Mouse (Mus musculus) stomach, embryonic 14.5 days (tissue): Measurements from ENCODE around the gene Cnep1r1. TPM values are rescaled to one million over a fixed set of nuclear protein-coding genes. Genes with fewer than 3 reads are reported as not detected.
A peak's percentile ranks its signal among the peaks of the same experiment; 100 is the strongest.

Source experiments
- ATAC-seq: fragments of 200-750 bp; cut with Nextera tagmentation; 2 replicates; pipeline ENCODE4 v1.8.0; 2017; ENCODE audit warnings: low read depth, moderate TSS enrichment; ENCODE audit not compliant: insufficient number of reproducible peaks, insufficient read depth, low FRiP score
- H3K27ac ChIP-seq: fragments of 300-500 bp; sonication (generic); 2 replicates; pipeline ENCODE4 v1.5.1; 2014; ENCODE audit warnings: mild to moderate bottlenecking, low read length, moderate library complexity, mixed read lengths
- H3K27me3 ChIP-seq: fragments of 300-500 bp; sonication (generic); 2 replicates; pipeline ENCODE4 v1.6.1; 2014; ENCODE audit warnings: low read length, control low read depth, mixed read lengths; ENCODE audit not compliant: control insufficient read depth, insufficient read depth
- H3K36me3 ChIP-seq: fragments of 300-500 bp; sonication (generic); 2 replicates; pipeline ENCODE4 v1.6.1; 2014; ENCODE audit warnings: mild to moderate bottlenecking, control low read depth, low read length, moderate library complexity, mixed read lengths; ENCODE audit not compliant: control insufficient read depth, insufficient read depth
- H3K4me1 ChIP-seq: fragments of 300-500 bp; sonication (generic); 2 replicates; pipeline ENCODE4 v1.6.1; 2014; ENCODE audit warnings: low read length, control low read depth, mixed read lengths; ENCODE audit not compliant: control insufficient read depth, insufficient read depth
- H3K4me2 ChIP-seq: fragments of 300-500 bp; sonication (generic); replicated peaks from 2 replicates; pipeline ENCODE4 v1.6.1; 2014; ENCODE audit warnings: low read depth, low read length, control low read depth
- H3K4me3 ChIP-seq: fragments of 300-500 bp; sonication (generic); 2 replicates; pipeline ENCODE4 v1.5.1; 2014; ENCODE audit warnings: low read depth, low read length, control low read depth
- H3K9ac ChIP-seq: fragments of 300-500 bp; sonication (generic); replicated peaks from 2 replicates; pipeline ENCODE4 v1.6.1; 2014; ENCODE audit warnings: low read depth, mild to moderate bottlenecking, control low read depth, low read length, moderate library complexity, mixed read lengths
- H3K9me3 ChIP-seq: fragments of 300-500 bp; sonication (generic); 2 replicates; pipeline ENCODE4 v1.6.1; 2016; ENCODE audit warnings: low read depth, low read length, control low read depth; ENCODE audit not compliant: control insufficient read depth
- WGBS: fragments of 180-500 bp; shearing (Covaris S2); extraction: QIAGEN DNeasy Blood & Tissue Kit; methylation state at CpG from one replicate; pipeline ENCODE4 v1.1.7; 2014; 5-methylcytosine and 5-hydroxymethylcytosine counted together
- polyA plus RNA-seq: library from polyadenylated mRNA; unstranded; fragments of >200 nt; fragmentation: Nextera tagmentation; extraction: Ambion mirVana; gene quantifications from 2 replicates; pipeline ENCODE4 v1.2.1, GENCODE M21; 2014

Gene Cnep1r1
- polyA plus RNA-seq, result 35.6 and 37.5 TPM in 2 replicates

DNA sequence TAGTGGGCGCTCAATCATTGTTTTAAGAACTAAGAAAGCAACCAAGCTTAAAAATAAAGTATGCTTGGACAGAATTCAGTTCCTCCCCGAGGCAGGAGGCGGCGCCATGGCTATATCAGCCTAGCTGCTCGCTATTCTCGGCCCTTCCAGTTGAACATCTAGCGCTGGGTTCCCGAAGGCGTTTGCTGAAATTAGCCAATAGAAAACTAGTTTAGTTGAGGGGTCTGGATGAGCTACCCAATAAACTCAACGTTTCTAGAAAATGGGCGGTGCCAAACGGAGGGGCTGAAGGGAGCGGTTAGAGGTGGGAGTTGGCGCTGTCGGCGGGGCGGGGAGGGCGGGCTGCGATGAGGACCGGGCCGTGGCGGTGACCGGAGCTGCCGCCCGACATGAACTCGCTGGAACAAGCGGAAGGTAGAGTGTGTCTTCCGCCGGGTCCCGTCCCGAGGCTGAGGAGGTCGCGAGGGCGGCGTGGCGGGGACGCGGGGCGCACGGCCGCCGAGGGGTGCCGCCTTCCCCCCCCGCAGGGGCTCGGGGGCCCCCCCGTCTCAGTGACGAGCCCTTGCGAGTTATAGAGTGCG, at the start of gene Cnep1r1:
Cnep1r1 (plus strand) TSS at position 314 of the 581 bp plus-strand sequence.
- Histone ChIP-seq H3K4me3 (peak within 1 kb of the TSS; percentile 91), H3K27ac (peak within 1 kb of the TSS; percentile 82; the same call in 1 of the 2 replicates), H3K36me3 (no peaks in the 10 kb centered on the region; the same call in 1 of the 2 replicates), H3K4me2 (peak within 1 kb of the TSS; percentile 64), H3K4me1 (no peaks in the 10 kb centered on the region), H3K9me3 (no peaks in the 10 kb centered on the region), H3K9ac (peak within 1 kb of the TSS; percentile 89), H3K27me3 (no peaks in the 10 kb centered on the region)
- under 1% methylated on average over 49 of the region's 49 CpGs for WGBS
- ATAC-seq, result peak; percentile 100

DNA sequence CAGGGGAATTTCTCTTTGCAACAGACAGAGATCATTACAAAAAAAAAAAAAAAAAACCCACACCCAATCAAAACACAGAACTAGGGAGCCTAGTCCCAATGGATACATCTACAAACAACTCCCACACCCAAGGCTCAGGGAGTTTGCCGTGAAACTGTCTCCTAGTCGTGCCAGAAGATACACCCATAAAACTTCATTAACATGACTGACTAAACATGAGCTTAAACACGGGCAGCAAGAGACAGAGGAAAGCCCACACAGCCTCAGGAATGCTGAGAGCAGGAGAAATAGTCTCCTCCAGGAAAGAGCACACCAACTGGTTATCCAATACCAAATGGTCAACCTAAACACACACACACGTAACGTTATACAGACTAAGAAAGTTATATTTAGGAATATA, 36.4 kb upstream of the Cnep1r1 start:
- Histone ChIP-seq H3K9ac (no peak overlapping the region), H3K27me3 (no peaks in the 10 kb centered on the region), H3K4me1 (no peaks in the 10 kb centered on the region), H3K4me2 (no peak overlapping the region), H3K9me3 (no peaks in the 10 kb centered on the region), H3K4me3 (no peak overlapping the region), H3K36me3 (no peaks in the 10 kb centered on the region), H3K27ac (no peak overlapping the region)
- ATAC-seq, result no peak
- 63% methylated on average over 5 of the region's 5 CpGs for WGBS

DNA sequence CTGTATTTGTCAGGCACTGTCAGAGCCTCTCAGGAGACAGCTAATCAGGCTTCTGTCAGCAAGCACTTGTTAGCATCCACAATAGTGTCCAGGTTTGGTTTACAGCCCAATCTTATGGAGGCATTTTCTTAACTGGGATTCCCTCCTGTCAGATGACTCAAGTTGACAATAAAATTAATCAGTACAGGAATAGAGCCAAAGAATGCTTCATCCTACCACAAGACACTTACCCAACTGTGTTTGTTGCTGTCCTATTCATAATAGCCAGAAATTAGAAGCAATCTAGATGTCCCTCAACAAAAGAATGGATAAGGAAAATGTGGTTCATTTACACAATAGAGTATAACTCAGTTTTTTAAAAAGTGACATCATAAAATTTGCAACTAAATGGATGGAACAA, 30.6 kb upstream of the Cnep1r1 start:
- no peaks in the 10 kb centered on the region for H3K9me3 ChIP-seq
- H3K9ac ChIP-seq, result no peak overlapping the region
- H3K4me1 ChIP-seq, result no peaks in the 10 kb centered on the region
- H3K27ac ChIP-seq, result no peak overlapping the region
- no peaks in the 10 kb centered on the region for H3K27me3 ChIP-seq
- H3K4me3 ChIP-seq, result no peak overlapping the region
- ATAC-seq, result no peak
- no peak overlapping the region for H3K4me2 ChIP-seq
- H3K36me3 ChIP-seq, result no peaks in the 10 kb centered on the region

DNA sequence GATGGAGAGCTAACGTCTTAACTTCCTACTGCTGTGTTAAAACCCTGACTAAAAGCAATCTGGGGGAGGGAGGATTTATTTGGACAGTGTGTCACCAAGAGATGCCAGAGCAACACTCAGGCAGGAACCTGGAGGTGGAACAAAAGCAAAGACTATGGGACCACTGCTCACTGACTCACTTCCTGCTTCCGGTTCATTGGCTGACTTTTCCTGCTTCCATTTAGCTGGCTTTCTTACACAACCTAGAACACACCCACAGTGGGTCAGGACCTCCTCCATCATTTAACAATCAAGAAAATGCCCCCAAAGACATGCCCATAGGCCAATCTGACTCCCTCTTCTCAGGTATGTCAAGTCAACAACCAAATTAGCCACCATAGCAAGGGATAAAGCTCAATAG, 26.9 kb upstream of the Cnep1r1 start:
- no peak for ATAC-seq
- no peaks in the 10 kb centered on the region for H3K36me3 ChIP-seq
- no peak overlapping the region for H3K27ac ChIP-seq
- no peaks in the 10 kb centered on the region for H3K4me1 ChIP-seq
- no peak overlapping the region for H3K4me2 ChIP-seq
- H3K9me3 ChIP-seq, result no peaks in the 10 kb centered on the region
- WGBS, result 83% methylated on average over 2 of the region's 2 CpGs
- no peak overlapping the region for H3K4me3 ChIP-seq
- H3K9ac ChIP-seq, result no peak overlapping the region
- H3K27me3 ChIP-seq, result no peaks in the 10 kb centered on the region

DNA sequence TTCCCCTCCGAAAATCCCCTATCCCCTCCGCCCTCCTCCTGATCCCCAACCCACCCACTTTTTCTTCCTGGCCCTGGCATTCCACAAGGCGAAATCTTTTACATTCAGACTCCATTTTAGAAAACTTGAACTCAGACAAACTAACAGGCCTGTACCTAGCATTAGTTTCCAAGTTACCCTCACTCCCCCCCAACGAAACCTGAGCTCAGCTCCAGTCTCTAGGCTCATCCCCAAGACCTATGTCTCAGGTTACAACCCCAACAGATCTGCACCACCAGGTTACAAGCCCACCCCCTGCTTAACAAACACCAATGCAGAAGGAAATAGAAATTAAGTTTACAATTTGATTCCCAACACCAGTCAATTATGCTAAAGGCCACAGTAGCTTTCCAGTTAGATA, 25.2 kb upstream of the Cnep1r1 start:
- Histone ChIP-seq H3K4me3 (no peak overlapping the region), H3K9me3 (no peaks in the 10 kb centered on the region), H3K4me2 (no peak overlapping the region), H3K36me3 (no peaks in the 10 kb centered on the region), H3K27me3 (no peaks in the 10 kb centered on the region), H3K27ac (no peak overlapping the region), H3K4me1 (no peaks in the 10 kb centered on the region), H3K9ac (no peak overlapping the region)
- no peak for ATAC-seq
- WGBS, result 62% methylated on average over 4 of the region's 4 CpGs

DNA sequence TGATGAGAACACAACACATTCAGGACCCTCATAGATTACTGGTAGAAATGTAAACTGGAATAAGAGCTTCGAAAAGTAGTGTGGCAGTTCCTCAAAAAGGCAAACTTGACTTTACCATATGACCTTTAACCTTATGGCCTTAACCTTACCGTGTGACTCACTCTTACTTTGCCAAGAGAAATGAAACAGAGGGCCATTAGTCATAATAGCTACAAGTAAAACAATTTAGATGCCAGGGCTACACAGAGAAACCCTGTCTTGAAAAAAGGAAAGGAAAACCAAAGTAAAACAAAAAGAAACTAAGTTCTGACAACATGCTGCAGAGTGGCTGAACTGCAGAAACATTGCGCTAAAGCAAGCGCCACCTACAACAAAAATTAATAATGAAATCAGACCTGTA, 19.7 kb upstream of the Cnep1r1 start:
- no peak overlapping the region for H3K4me2 ChIP-seq
- ATAC-seq, result no peak
- H3K9ac ChIP-seq, result no peak overlapping the region
- no peaks in the 10 kb centered on the region for H3K4me1 ChIP-seq
- no peaks in the 10 kb centered on the region for H3K36me3 ChIP-seq
- H3K27ac ChIP-seq, result no peak overlapping the region
- no peaks in the 10 kb centered on the region for H3K27me3 ChIP-seq
- 70% methylated on average over 4 of the region's 4 CpGs for WGBS
- no peak overlapping the region for H3K4me3 ChIP-seq
- no peaks in the 10 kb centered on the region for H3K9me3 ChIP-seq

DNA sequence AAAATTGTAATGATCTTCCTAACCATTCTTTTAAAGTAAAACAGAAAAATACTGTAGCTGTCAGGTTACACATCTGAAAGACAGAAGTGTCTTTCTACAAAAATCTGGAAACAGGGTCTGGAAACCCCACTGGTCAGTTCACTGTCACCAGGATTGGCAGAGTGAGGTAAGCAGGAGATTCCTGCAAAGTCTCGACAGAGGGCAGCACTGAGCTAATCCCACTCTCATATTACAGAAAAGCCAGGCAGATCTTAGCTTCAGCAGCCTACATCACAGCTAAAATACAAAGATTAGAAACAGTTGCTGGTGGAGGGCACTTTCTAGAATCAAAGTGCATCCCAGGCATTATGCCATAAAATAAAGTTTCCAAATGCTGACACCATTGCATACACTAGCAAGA, 19.0 kb upstream of the Cnep1r1 start:
- H3K9me3 ChIP-seq, result no peaks in the 10 kb centered on the region
- ATAC-seq, result no peak
- WGBS, result 0% methylated on average over 1 of the region's 1 CpGs

DNA sequence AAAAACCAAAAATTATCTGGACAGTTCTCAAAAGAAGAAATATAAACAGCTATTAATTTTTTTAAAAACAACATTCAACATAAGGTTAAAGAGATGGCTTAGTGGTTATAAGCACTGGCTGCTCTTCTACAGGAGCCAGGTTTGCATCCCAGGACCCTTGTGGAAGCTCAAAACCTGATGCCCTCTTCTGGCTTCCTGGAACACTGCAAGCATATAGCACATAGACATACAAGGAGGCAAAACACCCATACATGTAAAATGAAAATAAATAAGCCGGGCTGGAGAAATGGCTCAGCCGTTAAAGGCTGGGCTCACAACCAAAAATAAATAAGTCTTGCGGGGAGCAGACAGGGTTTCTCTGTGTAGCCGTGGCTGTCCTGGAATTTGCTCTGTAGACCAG, 9.3 kb upstream of the Cnep1r1 start:
- no peak overlapping the region for H3K27ac ChIP-seq
- H3K9me3 ChIP-seq, result no peaks in the 10 kb centered on the region
- no peaks in the 10 kb centered on the region for H3K27me3 ChIP-seq
- no peaks in the 10 kb centered on the region for H3K4me1 ChIP-seq
- no peak overlapping the region for H3K4me3 ChIP-seq
- no peak overlapping the region for H3K4me2 ChIP-seq
- H3K36me3 ChIP-seq, result no peaks in the 10 kb centered on the region
- 85% methylated on average over 4 of the region's 4 CpGs for WGBS
- no peak overlapping the region for H3K9ac ChIP-seq
- ATAC-seq, result no peak

More for the DNA sequence above, 19.0 kb upstream of the Cnep1r1 start:
- Histone ChIP-seq H3K36me3 (no peaks in the 10 kb centered on the region), H3K27ac (no peak overlapping the region), H3K9ac (no peak overlapping the region), H3K4me1 (no peaks in the 10 kb centered on the region), H3K27me3 (no peaks in the 10 kb centered on the region), H3K4me3 (no peak overlapping the region), H3K4me2 (no peak overlapping the region)

DNA sequence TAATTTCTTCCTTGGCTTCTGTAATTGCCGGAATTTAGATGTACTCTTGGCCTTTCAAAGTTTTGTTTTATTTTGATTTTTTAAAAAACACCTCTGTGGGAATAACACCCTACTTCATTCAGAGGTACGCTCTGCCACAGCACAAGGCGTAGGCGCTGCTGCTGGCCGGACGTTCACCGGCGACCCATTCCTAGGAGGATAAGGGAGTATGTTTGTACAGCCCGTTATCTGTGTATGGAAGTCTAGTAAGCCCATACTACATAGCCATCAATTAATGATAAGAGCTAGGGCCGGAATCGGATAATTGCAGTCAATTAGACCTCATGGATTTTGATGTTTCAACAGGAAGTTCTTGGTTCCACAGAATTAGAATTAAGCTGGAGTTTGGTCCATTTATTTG, 507 bp downstream of the Cnep1r1 start:
- H3K27ac ChIP-seq, result peak overlapping the region; percentile 82; the same call in 1 of the 2 replicates
- ATAC-seq, result no peak

More for the DNA sequence above, 507 bp downstream of the Cnep1r1 start:
- Histone ChIP-seq H3K27me3 (no peaks in the 10 kb centered on the region), H3K9ac (peak overlapping the region; percentile 89), H3K36me3 (no peaks in the 10 kb centered on the region; the same call in 1 of the 2 replicates), H3K4me3 (peak overlapping the region; percentile 91), H3K9me3 (no peaks in the 10 kb centered on the region), H3K4me1 (no peaks in the 10 kb centered on the region), H3K4me2 (peak overlapping the region; percentile 64)
- under 1% methylated on average over 11 of the region's 11 CpGs for WGBS
